Mouse (Mus musculus) CH12.LX (cell line): ENCODE results near the gene 1700013G24Rik.

ENCODE experiments used
- CTCF ChIP-seq, 2 experiments: IDR thresholded peaks in 1 of 2; conservative IDR thresholded peaks in 1 of 2; 2 replicates each; pipeline ENCODE4 v1.5.1; 2011 to 2012; ENCODE audit warnings: low read depth in 2 of 2, low read length in 2 of 2, improper control_type of control experiment in 1 of 2, inconsistent platforms in 1 of 2, mild to moderate bottlenecking in 1 of 2, moderate library complexity in 1 of 2
- E2F4 ChIP-seq: IDR thresholded peaks from 2 replicates; pipeline ENCODE4 v1.6.1; 2011; ENCODE audit warnings: low read depth, low read length, improper control_type of control experiment; ENCODE audit not compliant: insufficient replicate concordance
- EP300 ChIP-seq: IDR thresholded peaks from 2 replicates; pipeline ENCODE4 v1.6.1; 2011; ENCODE audit warnings: low read length, improper control_type of control experiment
- JUND ChIP-seq: conservative IDR thresholded peaks from 2 replicates; pipeline ENCODE4 v1.6.1; 2011; ENCODE audit warnings: low read depth, low read length, improper control_type of control experiment
- TCF12 ChIP-seq: IDR thresholded peaks from 2 replicates; pipeline ENCODE4 v1.6.1; 2014; ENCODE audit warnings: low read depth, mild to moderate bottlenecking, inconsistent platforms, low read length, improper control_type of control experiment
- UBTF ChIP-seq: IDR thresholded peaks from 2 replicates; pipeline ENCODE4 v1.6.1; 2012; ENCODE audit warnings: low read depth, mild to moderate bottlenecking, inconsistent platforms, low read length, improper control_type of control experiment, moderate library complexity
- USF1 ChIP-seq: IDR thresholded peaks from 2 replicates; pipeline ENCODE4 v1.6.1; 2014; ENCODE audit warnings: low read depth, mild to moderate bottlenecking, inconsistent platforms, low read length, improper control_type of control experiment
- ZC3H11A ChIP-seq: IDR thresholded peaks from 2 replicates; pipeline ENCODE4 v1.6.1; 2012; ENCODE audit warnings: low read depth, mild to moderate bottlenecking, inconsistent platforms, low read length, improper control_type of control experiment

DNA sequence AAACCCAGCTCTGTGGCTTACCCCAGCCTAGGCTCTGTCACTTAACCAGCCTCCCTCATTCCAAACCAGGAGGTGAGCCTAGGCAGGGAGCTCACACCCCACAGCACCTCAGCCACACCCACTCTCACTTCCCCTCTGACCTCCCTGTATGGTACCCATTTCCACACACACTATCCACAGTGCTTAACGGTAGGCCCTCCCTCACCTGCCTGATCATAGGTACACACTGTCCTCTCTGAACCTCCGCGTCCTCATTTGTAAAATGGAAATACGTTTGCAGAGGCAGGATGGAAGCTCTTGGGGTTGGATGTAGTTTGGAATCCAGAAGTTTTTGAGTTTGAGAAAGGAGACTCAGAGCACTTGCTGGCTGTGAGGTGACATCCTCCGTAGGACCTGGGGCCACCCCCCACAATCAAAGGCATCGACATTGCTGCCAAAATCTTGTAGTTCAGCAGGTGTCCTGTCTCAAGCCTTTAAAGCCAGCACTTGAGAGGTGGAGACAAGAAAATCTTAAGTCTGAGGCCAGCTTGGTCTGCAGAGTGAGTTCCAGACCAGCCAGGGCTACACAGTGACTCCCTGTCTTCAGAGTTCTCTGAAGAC is 42.5 kb downstream of the 1700013G24Rik start:
- TF ChIP-seq CTCF (conservative IDR thresholded peaks at IDR 0.05 in 1 of 2, IDR thresholded peaks at IDR 0.05 in 1 of 2; ENCODE audit: low read depth in 2 of 2, low read length in 2 of 2) (no peak), USF1 (no peak), ZC3H11A (no peak), E2F4 (no peak), TCF12 (no peak), EP300 (peak; percentile 52; the same call in 1 of the 2 replicates), UBTF (no peak), JUND (no peak)
